Mouse (Mus musculus) hindbrain, postnatal 0 days (tissue): ENCODE results near the gene Otx2. TPM values are rescaled to one million over a fixed set of nuclear protein-coding genes. Genes with fewer than 3 reads are reported as not detected.

Experiments
- ATAC-seq: fragments of 200-750 bp; cut with Nextera tagmentation; 2 replicates; pipeline ENCODE4 v1.8.0; 2017; ENCODE audit warnings: mild to moderate bottlenecking, moderate TSS enrichment, moderate library complexity
- DNase-seq: peaks from one replicate; pipeline ENCODE4 v3.0.0-alpha.2; 2015; ENCODE audit warnings: low spot score
- H3K27ac ChIP-seq: fragments of 300-500 bp; sonication (generic); 2 replicates; pipeline ENCODE4 v1.5.1; 2014; ENCODE audit warnings: mild to moderate bottlenecking
- H3K27me3 ChIP-seq: fragments of 300-500 bp; sonication (generic); 2 replicates; pipeline ENCODE4 v1.6.1; 2014; ENCODE audit warnings: low read length, mixed read lengths; ENCODE audit not compliant: insufficient read depth
- H3K36me3 ChIP-seq: fragments of 300-500 bp; sonication (generic); 2 replicates; pipeline ENCODE4 v1.6.1; 2014; ENCODE audit warnings: low read length, mixed read lengths; ENCODE audit not compliant: insufficient read depth
- H3K4me1 ChIP-seq: fragments of 300-500 bp; sonication (generic); 2 replicates; pipeline ENCODE4 v1.6.1; 2014; ENCODE audit warnings: antibody characterized with exemption, low read length, mixed read lengths; ENCODE audit not compliant: insufficient read depth
- H3K4me2 ChIP-seq: fragments of 300-500 bp; sonication (generic); 2 replicates; pipeline ENCODE4 v1.6.1; 2014; ENCODE audit warnings: low read depth, mild to moderate bottlenecking, low read length, moderate library complexity, mixed read lengths
- H3K4me3 ChIP-seq: fragments of 300-500 bp; sonication (generic); 2 replicates; pipeline ENCODE4 v1.5.1; 2014; ENCODE audit warnings: low read length
- H3K9ac ChIP-seq: fragments of 300-500 bp; sonication (generic); replicated peaks from 2 replicates; pipeline ENCODE4 v1.6.1; 2014; ENCODE audit warnings: mild to moderate bottlenecking, low read length, moderate library complexity, mixed read lengths
- H3K9me3 ChIP-seq: fragments of 300-500 bp; sonication (generic); 2 replicates; pipeline ENCODE4 v1.6.1; 2016; ENCODE audit warnings: low read length, mixed read lengths
- CTCF ChIP-seq: IDR thresholded peaks from 2 replicates; pipeline ENCODE4 v1.5.1; 2016; ENCODE audit warnings: antibody characterized with exemption, control low read depth, low read depth
- WGBS: fragments of 180-500 bp; shearing (Covaris S2); extraction: QIAGEN DNeasy Blood & Tissue Kit; methylation state at CpG from one replicate; pipeline ENCODE4 v1.1.7; 2014; 5-methylcytosine and 5-hydroxymethylcytosine counted together
- polyA plus RNA-seq: library from polyadenylated mRNA; unstranded; fragments of >200 nt; fragmentation: Nextera tagmentation; extraction: Ambion mirVana; gene quantifications from 2 replicates; pipeline ENCODE4 v1.2.1, GENCODE M21; 2015
- total RNA-seq: library from RNA; depleted of rRNA; stranded (reverse); fragments of >200 nt; gene quantifications from 2 replicates; pipeline ENCODE4 v1.2.3, GENCODE M21; 2014

The Otx2 gene
- total and polyA plus RNA-seq, 2 experiments from 2014 or later = 33.2 to 48.4 TPM

GRCm38 (mm10) chr14:48710062-48710870 lies 36.6 kb upstream of the Otx2 start:
- Histone ChIP-seq H3K9ac (peak overlapping the region; percentile 6; the same call in 1 of the 2 replicates), H3K36me3 (no peaks in the 10 kb centered on the region), H3K27ac (peak overlapping the region; percentile 64; the same call in 1 of the 2 replicates), H3K4me3 (peak overlapping the region; percentile 31), H3K4me1 (peaks cover 5% of the 10 kb centered on the region; the same call in 1 of the 2 replicates), H3K9me3 (no peaks in the 10 kb centered on the region), H3K4me2 (peak overlapping the region; percentile 60), H3K27me3 (peaks cover 11% of the 10 kb centered on the region)
- TF ChIP-seq CTCF = no peak
- peak; percentile 21; the same call in 1 of the 2 replicates for ATAC-seq
- 18% methylated on average over 11 of the region's 11 CpGs for WGBS
- no peak for DNase-seq

- peak overlapping the region; percentile 6; the same call in 1 of the 2 replicates for H3K9ac ChIP-seq
- WGBS = under 1% methylated on average over 20 of the region's 20 CpGs
- no peaks in the 10 kb centered on the region for H3K36me3 ChIP-seq
- peak; percentile 82 for DNase-seq
- peak; percentile 93 for ATAC-seq
- H3K4me2 ChIP-seq = peak overlapping the region; percentile 60
- H3K27me3 ChIP-seq = peaks cover 11% of the 10 kb centered on the region
- peak overlapping the region; percentile 31 for H3K4me3 ChIP-seq
- H3K27ac ChIP-seq = 0 out of 2 replicates have a peak overlapping the region, but pooled peaks have one; percentile 64
- TF ChIP-seq CTCF = no peak
- peaks cover 5% of the 10 kb centered on the region; the same call in 1 of the 2 replicates for H3K4me1 ChIP-seq
- H3K9me3 ChIP-seq = no peaks in the 10 kb centered on the region
Observed at GRCm38 (mm10) chr14:48709371-48710061, 35.9 kb upstream of the Otx2 start.

- ATAC-seq = no peak
- Histone ChIP-seq H3K27ac (no peak overlapping the region), H3K4me1 (peaks cover 5% of the 10 kb centered on the region; the same call in 1 of the 2 replicates), H3K9me3 (no peaks in the 10 kb centered on the region), H3K4me2 (no peak overlapping the region), H3K36me3 (no peaks in the 10 kb centered on the region), H3K9ac (no peak overlapping the region), H3K27me3 (peaks cover 11% of the 10 kb centered on the region), H3K4me3 (no peak overlapping the region)
- TF ChIP-seq CTCF = no peak
- 12% methylated on average over 6 of the region's 6 CpGs for WGBS
- DNase-seq = no peak
Observed at GRCm38 (mm10) chr14:48707844-48708383, 34.3 kb upstream of the Otx2 start.

- 58% methylated on average over 5 of the region's 5 CpGs for WGBS
- no peaks in the 10 kb centered on the region for H3K9me3 ChIP-seq
- no peak overlapping the region for H3K4me2 ChIP-seq
- H3K4me3 ChIP-seq = no peak overlapping the region
- no peak overlapping the region for H3K9ac ChIP-seq
- peaks cover 11% of the 10 kb centered on the region for H3K27me3 ChIP-seq
- no peaks in the 10 kb centered on the region for H3K36me3 ChIP-seq
- no peak for TF ChIP-seq CTCF
- DNase-seq (no peak), ATAC-seq (no peak)
- no peak overlapping the region for H3K27ac ChIP-seq
- peaks cover 5% of the 10 kb centered on the region; the same call in 1 of the 2 replicates for H3K4me1 ChIP-seq
Observed at GRCm38 (mm10) chr14:48707391-48707790, 33.8 kb upstream of the Otx2 start.

GRCm38 (mm10) chr14:48700790-48701370 lies 27.3 kb upstream of the Otx2 start:
- no peak for TF ChIP-seq CTCF
- 31% methylated on average over 8 of the region's 8 CpGs for WGBS
- no peak overlapping the region for H3K9ac ChIP-seq
- ATAC-seq (no peak), DNase-seq (no peak)
- no peak overlapping the region for H3K4me3 ChIP-seq
- no peaks in the 10 kb centered on the region for H3K4me1 ChIP-seq
- no peak overlapping the region for H3K27ac ChIP-seq
- 0 out of 2 replicates have a peak, but pooled peaks cover under 1% of the 10 kb centered on the region for H3K27me3 ChIP-seq
- H3K4me2 ChIP-seq = no peak overlapping the region
- no peaks in the 10 kb centered on the region for H3K36me3 ChIP-seq
- no peaks in the 10 kb centered on the region for H3K9me3 ChIP-seq

- peaks cover 16% of the 10 kb centered on the region for H3K27me3 ChIP-seq
- H3K9ac ChIP-seq = no peak overlapping the region
Observed at GRCm38 (mm10) chr14:48679590-48679989, 6.0 kb upstream of the Otx2 start.

More at GRCm38 (mm10) chr14:48679590-48679989, 6.0 kb upstream of the Otx2 start:
- ATAC-seq (no peak), DNase-seq (no peak)
- Histone ChIP-seq H3K4me1 (no peaks in the 10 kb centered on the region), H3K4me3 (no peak overlapping the region), H3K9me3 (no peaks in the 10 kb centered on the region), H3K27ac (no peak overlapping the region), H3K36me3 (no peaks in the 10 kb centered on the region), H3K4me2 (no peak overlapping the region)
- no peak for TF ChIP-seq CTCF
- 82% methylated on average over 5 of the region's 5 CpGs for WGBS
